Mouse (Mus musculus): ENCODE measurements around the gene Cfap99. TPM values are rescaled to one million over a fixed set of nuclear protein-coding genes. Genes with fewer than 3 reads are reported as not detected.

The Cfap99 gene
- polyA plus RNA-seq, 1 experiment from 2014 or later = 0.08 TPM

DNA sequence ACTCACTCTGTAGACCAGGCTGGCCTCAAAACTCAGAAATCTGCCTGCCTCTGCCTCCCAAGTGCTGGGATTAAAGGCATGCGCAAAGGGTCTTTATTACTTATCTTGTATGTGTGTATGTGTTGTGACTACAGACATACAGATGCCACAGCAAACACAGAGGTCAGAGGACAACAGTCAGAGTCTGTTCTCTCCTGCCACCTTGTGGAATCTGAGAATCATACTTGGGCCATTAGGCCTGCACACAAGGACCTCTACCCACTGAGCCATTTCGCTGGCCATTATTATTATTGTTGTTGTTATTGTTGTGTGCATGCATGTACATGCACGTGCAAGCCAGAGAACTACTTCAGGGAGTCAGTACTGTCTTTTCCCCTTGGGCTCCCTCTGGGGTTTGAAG is 33.2 kb upstream of the Cfap99 start:
- H3K36me3 ChIP-seq = no peaks in the 10 kb centered on the region
- peaks cover 17% of the 10 kb centered on the region for H3K4me1 ChIP-seq (replicated peaks)
- no peak for ATAC-seq (ENCODE audit: insufficient number of reproducible peaks, low FRiP score)
- H3K4me2 ChIP-seq = no peak overlapping the region
- no peak overlapping the region for H3K4me3 ChIP-seq
- 68% methylated on average over 3 of the region's 3 CpGs for WGBS
- H3K9ac ChIP-seq = no peak overlapping the region
- H3K27me3 ChIP-seq (replicated peaks) = peaks cover 4% of the 10 kb centered on the region
- no peaks in the 10 kb centered on the region for H3K9me3 ChIP-seq (replicated peaks)
- H3K27ac ChIP-seq (ENCODE audit: poor library complexity, severe bottlenecking) = no peak overlapping the region

DNA sequence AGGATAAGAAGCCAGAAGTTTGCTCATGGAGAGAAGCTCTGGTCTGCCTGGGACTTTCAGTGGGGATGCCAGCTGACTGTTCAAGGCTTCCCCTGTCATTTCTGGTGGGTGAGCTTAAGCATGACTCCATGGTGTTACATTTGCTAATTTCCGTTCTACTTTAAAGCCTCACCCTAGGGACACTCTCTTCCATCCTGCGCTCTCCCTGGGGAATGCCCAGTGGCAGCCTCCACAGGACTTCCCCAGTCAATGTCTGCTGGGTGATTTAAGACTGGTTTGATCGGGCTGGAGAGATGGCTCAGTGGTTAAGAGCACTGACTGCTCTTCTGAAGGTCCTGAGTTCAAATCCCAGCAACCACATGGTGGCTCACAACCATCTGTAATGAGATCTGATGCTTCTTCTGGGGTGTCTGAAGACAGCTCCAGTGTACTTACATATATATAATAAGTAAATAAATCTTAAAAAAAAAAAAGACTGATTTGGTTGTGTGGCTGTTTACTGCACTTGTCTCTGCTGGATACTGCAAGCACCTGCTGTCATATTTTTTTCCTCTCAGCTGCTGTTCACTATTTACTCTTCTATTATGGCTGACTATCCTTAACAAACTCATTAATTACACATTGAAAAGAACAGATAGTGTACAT is 29.1 kb upstream of the Cfap99 start:
- 61% methylated on average over 3 of the region's 3 CpGs for WGBS

DNA sequence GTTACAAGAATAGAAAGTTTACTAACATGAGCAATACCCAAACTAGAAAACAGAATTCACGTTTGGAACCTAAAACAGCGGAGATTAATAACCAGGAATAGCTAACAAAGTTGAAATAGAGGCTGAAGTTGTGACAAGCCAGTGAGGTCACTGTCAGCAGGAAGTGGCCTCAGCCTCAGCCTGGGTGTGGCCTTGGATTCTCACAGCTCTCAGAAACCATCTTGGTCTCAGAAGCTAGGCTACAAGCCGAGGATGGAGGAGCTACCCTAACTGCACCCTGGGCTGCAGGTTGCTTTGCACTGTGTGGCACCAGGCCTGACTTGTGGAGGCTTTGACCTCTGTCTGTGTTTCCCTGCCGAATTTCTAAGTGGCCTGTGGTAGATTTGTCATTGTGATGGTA is 22.3 kb upstream of the Cfap99 start:
- WGBS = 60% methylated on average over 4 of the region's 4 CpGs
- no peak overlapping the region for H3K9ac ChIP-seq
- no peak overlapping the region for H3K4me2 ChIP-seq
- H3K27ac ChIP-seq (ENCODE audit: poor library complexity, severe bottlenecking) = no peak overlapping the region
- H3K9me3 ChIP-seq (replicated peaks) = no peaks in the 10 kb centered on the region
- ATAC-seq (ENCODE audit: insufficient number of reproducible peaks, low FRiP score) = no peak
- H3K27me3 ChIP-seq (replicated peaks) = no peaks in the 10 kb centered on the region
- H3K4me3 ChIP-seq = no peak overlapping the region
- H3K36me3 ChIP-seq = no peaks in the 10 kb centered on the region
- H3K4me1 ChIP-seq (replicated peaks) = peaks cover 9% of the 10 kb centered on the region

More for the DNA sequence above, 29.1 kb upstream of the Cfap99 start:
- H3K9ac ChIP-seq = no peak overlapping the region
- no peaks in the 10 kb centered on the region for H3K36me3 ChIP-seq
- ATAC-seq (ENCODE audit: insufficient number of reproducible peaks, low FRiP score) = no peak
- no peak overlapping the region for H3K27ac ChIP-seq (ENCODE audit: poor library complexity, severe bottlenecking)
- H3K9me3 ChIP-seq (replicated peaks) = no peaks in the 10 kb centered on the region
- H3K27me3 ChIP-seq (replicated peaks) = peaks cover 4% of the 10 kb centered on the region
- H3K4me3 ChIP-seq = no peak overlapping the region
- no peak overlapping the region for H3K4me2 ChIP-seq
- H3K4me1 ChIP-seq (replicated peaks) = no peaks in the 10 kb centered on the region

DNA sequence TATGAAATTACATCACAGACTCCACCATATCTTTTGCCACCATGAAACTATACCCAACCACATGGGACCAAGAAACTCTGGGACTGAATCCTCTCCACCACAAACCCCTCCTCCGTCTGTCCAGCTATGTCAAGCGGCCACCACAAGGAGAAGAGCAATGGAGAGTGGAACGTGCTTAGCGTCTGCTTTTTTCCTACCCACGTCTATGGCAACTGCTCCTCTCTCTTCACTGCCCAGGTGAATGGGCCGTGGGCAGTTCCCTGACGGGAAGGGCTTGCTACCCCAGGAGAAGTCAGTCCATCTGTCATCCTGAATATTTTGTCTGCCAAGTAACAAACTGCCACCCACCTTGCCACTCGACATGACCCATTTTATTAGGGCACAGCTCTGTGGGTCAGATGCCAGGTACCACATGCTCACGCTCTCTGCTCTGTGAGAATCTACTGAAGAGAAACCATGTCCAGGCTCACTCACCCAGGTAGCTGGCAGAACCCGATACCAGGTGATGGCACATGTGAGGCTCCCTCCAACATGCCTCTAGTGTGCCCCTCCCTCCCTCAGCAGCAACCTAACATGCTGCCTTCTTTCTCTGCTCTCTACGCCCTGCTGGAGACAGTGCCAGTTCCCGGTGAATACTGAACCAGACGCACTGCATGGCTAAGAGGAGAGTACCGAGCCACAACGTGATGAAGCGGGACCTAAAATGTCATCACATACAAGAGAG is 19.0 kb upstream of the Cfap99 start:
- H3K27me3 ChIP-seq (replicated peaks) = no peaks in the 10 kb centered on the region
- H3K9me3 ChIP-seq (replicated peaks) = peaks cover 4% of the 10 kb centered on the region; the same call in 1 of the 2 replicates
- H3K9ac ChIP-seq = no peak overlapping the region
- no peaks in the 10 kb centered on the region for H3K36me3 ChIP-seq
- no peak overlapping the region for H3K27ac ChIP-seq (ENCODE audit: poor library complexity, severe bottlenecking)
- WGBS = 73% methylated on average over 16 of the region's 16 CpGs
- no peak overlapping the region for H3K4me3 ChIP-seq
- H3K4me1 ChIP-seq (replicated peaks) = peaks cover 13% of the 10 kb centered on the region
- no peak for ATAC-seq (ENCODE audit: insufficient number of reproducible peaks, low FRiP score)
- H3K4me2 ChIP-seq = peak overlapping the region; percentile 23; the same call in 1 of the 2 replicates

DNA sequence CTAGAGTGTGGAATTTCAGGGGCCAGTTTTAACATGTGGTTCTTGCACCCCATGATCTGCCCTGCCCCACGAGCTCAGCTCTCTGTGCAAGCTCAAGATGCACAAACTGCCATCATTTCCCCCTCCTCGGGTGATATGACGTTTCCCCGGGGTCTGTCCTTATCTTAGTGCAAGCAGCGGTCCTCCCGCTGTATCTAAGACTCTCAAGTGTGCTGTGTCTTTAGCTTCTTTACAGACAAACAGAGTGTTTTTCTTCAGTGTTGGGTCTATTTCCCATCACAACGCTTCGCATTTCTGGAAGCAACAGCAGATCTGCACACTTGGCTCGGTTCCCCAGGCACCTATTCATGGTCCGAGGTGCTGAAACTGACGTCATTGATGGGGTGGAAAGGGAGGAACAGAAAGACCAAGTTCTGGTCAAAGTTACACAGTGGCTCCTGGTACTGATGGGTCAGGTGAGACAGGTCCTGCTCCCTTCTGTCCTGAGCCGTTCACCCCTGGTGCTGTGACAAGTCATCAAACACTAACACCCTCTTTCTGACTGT is 18.4 kb upstream of the Cfap99 start:
- 24% methylated on average over 12 of the region's 12 CpGs for WGBS
- H3K9me3 ChIP-seq (replicated peaks) = peaks cover 4% of the 10 kb centered on the region; the same call in 1 of the 2 replicates
- no peaks in the 10 kb centered on the region for H3K36me3 ChIP-seq
- H3K4me1 ChIP-seq (replicated peaks) = peaks cover 13% of the 10 kb centered on the region
- H3K27me3 ChIP-seq (replicated peaks) = no peaks in the 10 kb centered on the region
- H3K4me2 ChIP-seq = peak overlapping the region; percentile 23; the same call in 1 of the 2 replicates
- ATAC-seq (ENCODE audit: insufficient number of reproducible peaks, low FRiP score) = no peak
- no peak overlapping the region for H3K27ac ChIP-seq (ENCODE audit: poor library complexity, severe bottlenecking)
- H3K9ac ChIP-seq = no peak overlapping the region
- H3K4me3 ChIP-seq = no peak overlapping the region

DNA sequence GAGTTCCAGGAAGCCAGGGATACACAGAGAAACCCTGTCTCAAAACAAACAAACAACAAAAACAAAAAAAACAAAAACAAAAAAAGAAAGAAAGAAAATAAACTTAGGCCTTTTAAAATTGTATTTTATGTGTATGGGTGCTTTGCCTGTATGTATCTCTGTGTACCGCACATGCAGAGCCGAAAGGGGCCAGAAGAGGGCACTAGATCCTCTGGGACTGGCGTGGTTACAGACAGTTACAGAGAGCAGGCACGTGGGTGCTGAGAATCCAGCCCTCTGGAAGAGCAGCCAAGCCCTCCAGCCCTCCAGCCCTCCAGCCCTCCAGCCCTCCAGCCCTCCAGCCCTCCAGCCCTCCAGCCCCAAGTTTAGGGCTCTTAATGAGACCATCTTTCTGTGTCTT is 16.7 kb upstream of the Cfap99 start:
- H3K9ac ChIP-seq = no peak overlapping the region
- ATAC-seq (ENCODE audit: insufficient number of reproducible peaks, low FRiP score) = no peak
- no peak overlapping the region for H3K4me3 ChIP-seq
- H3K27ac ChIP-seq (ENCODE audit: poor library complexity, severe bottlenecking) = no peak overlapping the region
- no peaks in the 10 kb centered on the region for H3K27me3 ChIP-seq (replicated peaks)
- no peaks in the 10 kb centered on the region for H3K36me3 ChIP-seq
- H3K9me3 ChIP-seq (replicated peaks) = peaks cover 4% of the 10 kb centered on the region; the same call in 1 of the 2 replicates
- H3K4me2 ChIP-seq = no peak overlapping the region
- WGBS = 20% methylated on average over 4 of the region's 4 CpGs
- peaks cover 13% of the 10 kb centered on the region for H3K4me1 ChIP-seq (replicated peaks)

DNA sequence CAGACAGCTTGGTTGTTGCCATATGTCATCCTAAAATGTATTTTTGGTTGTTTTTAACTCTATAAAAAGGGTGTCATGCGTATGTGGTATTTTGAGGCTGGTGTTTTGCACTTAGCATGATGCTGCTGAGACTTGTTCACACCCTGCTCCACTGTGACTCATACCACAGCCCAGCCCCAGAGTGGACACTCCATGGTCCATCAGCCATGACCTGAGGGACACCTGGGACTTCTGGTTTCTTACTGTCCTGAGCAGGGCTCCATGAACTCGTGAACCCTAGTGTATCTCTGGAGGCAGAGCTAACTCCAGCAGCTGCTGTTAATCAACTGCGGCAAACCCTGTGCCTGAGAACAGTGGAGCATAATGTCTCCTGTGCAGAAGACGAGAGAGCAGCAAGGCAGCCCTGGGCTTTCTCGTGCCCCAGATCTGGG is 15.1 kb upstream of the Cfap99 start:
- peaks cover 4% of the 10 kb centered on the region; the same call in 1 of the 2 replicates for H3K9me3 ChIP-seq (replicated peaks)
- H3K4me2 ChIP-seq = no peak overlapping the region
- H3K27ac ChIP-seq (ENCODE audit: poor library complexity, severe bottlenecking) = no peak overlapping the region
- H3K4me1 ChIP-seq (replicated peaks) = peaks cover 13% of the 10 kb centered on the region
- no peaks in the 10 kb centered on the region for H3K27me3 ChIP-seq (replicated peaks)
- H3K9ac ChIP-seq = no peak overlapping the region
- no peak overlapping the region for H3K4me3 ChIP-seq
- ATAC-seq (ENCODE audit: insufficient number of reproducible peaks, low FRiP score) = no peak
- 60% methylated on average over 5 of the region's 5 CpGs for whole genome bisulfite sequencing
- H3K36me3 ChIP-seq = no peaks in the 10 kb centered on the region

DNA sequence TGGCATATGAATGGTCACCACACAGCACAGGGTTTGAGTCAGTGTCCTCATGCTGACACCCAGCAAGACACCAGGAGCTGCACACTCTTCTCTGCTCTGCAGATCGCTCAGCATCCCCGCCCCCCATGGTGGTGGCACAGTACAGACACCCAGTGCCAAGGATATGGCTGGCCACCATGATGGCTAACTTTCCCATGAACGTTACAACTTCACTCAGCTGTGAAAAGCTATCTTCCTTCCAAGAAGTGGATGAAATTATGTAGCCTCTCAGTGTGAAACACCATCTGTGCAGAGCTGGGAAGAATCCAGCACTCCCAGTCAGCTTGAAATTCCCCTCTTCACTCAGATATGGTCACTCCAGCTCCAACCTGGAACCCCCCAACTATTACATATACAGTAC is 14.1 kb upstream of the Cfap99 start:
- H3K4me2 ChIP-seq = no peak overlapping the region
- no peak overlapping the region for H3K27ac ChIP-seq (ENCODE audit: poor library complexity, severe bottlenecking)
- ATAC-seq (ENCODE audit: insufficient number of reproducible peaks, low FRiP score) = no peak
- H3K9ac ChIP-seq = no peak overlapping the region
- WGBS = 82% methylated on average over 3 of the region's 3 CpGs
- peaks cover 4% of the 10 kb centered on the region; the same call in 1 of the 2 replicates for H3K9me3 ChIP-seq (replicated peaks)
- no peaks in the 10 kb centered on the region for H3K36me3 ChIP-seq
- no peak overlapping the region for H3K4me3 ChIP-seq
- peaks cover 18% of the 10 kb centered on the region for H3K4me1 ChIP-seq (replicated peaks)
- H3K27me3 ChIP-seq (replicated peaks) = no peaks in the 10 kb centered on the region

DNA sequence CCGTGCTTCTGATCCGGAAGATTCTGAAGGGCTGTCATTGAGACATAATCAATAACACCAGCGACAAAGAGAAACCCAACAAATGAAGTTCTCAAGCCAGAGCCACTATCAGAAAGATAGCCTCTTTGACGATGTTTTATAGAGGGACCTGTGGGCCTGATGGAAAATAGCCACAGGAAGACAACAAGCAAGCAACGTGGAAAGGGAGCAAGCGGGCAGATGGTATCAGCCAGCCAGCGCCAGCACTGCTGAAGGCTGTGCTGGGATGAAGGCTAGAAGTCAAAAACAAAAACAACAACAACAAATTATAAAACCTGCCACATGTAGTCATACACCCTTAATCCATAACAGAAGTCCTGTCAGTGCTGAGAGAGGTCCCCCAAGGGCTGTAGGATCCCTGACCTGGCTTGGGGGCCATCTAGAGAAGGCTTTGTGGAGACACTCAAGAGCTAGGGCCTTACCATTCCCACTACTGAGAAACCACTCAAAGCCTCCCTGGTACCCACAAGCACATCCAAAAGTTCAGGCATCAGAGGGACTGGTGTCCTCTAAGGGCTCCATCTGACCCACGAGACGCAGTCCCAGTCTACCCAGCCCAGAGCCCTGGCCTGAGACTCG is 13.6 kb upstream of the Cfap99 start:
- ATAC-seq (ENCODE audit: insufficient number of reproducible peaks, low FRiP score) = no peak

DNA sequence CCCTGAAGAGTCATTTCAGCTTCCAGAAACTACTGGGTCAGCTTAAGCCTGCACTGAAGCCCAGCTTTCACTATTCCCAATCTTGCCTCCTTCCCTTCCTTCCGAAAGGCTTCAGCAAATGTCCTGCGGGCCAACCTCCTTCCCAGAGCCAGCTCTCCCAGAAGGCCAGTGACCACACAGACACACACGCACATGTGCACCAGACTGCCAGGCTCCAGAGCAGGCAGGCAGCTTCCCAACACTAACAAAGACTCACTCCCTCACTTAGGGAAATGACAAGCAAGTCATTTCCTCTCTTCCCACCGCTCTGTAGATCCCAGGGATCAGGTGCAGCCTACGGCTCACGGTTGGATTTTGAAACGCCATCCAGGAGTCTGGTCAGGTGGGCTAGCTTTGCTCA is 12.2 kb upstream of the Cfap99 start:
- 0 out of 2 replicates have a peak, but pooled peaks have one; percentile 52 for ATAC-seq (ENCODE audit: insufficient number of reproducible peaks, low FRiP score)
- 69% methylated on average over 7 of the region's 7 CpGs for WGBS
- Histone ChIP-seq H3K4me2 (no peak overlapping the region), H3K4me3 (no peak overlapping the region), H3K36me3 (no peaks in the 10 kb centered on the region), H3K9ac (no peak overlapping the region), H3K27ac (ENCODE audit: poor library complexity, severe bottlenecking) (no peak overlapping the region), H3K27me3 (replicated peaks) (0 out of 2 replicates have a peak, but pooled peaks cover 4% of the 10 kb centered on the region), H3K4me1 (replicated peaks) (peaks cover 14% of the 10 kb centered on the region), H3K9me3 (replicated peaks) (peaks cover 4% of the 10 kb centered on the region; the same call in 1 of the 2 replicates)

More for the DNA sequence above, 13.6 kb upstream of the Cfap99 start:
- no peak overlapping the region for H3K4me2 ChIP-seq
- H3K4me1 ChIP-seq (replicated peaks) = peaks cover 14% of the 10 kb centered on the region
- H3K9me3 ChIP-seq (replicated peaks) = peaks cover 4% of the 10 kb centered on the region; the same call in 1 of the 2 replicates
- no peaks in the 10 kb centered on the region for H3K36me3 ChIP-seq
- 81% methylated on average over 10 of the region's 10 CpGs for WGBS
- H3K4me3 ChIP-seq = no peak overlapping the region
- H3K27ac ChIP-seq (ENCODE audit: poor library complexity, severe bottlenecking) = no peak overlapping the region
- 0 out of 2 replicates have a peak, but pooled peaks cover under 1% of the 10 kb centered on the region for H3K27me3 ChIP-seq (replicated peaks)
- H3K9ac ChIP-seq = no peak overlapping the region

DNA sequence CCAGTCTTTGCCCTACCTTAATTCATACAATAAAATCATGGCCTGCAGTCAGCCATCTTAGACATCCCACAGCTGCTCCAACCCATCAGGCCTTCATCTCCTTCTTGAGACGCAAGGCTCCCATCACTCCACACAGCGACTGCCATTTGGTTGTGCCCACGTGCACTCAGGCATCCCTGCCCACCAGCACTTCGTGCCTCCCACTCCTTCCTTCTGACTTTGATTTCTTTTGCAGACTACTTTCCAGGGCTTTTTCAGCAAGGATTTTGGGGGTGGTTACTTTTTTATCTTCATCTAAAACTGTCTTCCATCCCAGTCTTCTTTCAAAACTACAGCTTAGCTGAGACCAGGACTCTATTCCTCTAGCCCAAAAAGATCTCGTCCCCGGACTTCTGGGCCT is 11.7 kb upstream of the Cfap99 start:
- 69% methylated on average over 6 of the region's 6 CpGs for WGBS

More for the DNA sequence above, 11.7 kb upstream of the Cfap99 start:
- Histone ChIP-seq H3K9me3 (replicated peaks) (peaks cover 3% of the 10 kb centered on the region; the same call in 1 of the 2 replicates), H3K36me3 (no peaks in the 10 kb centered on the region), H3K27me3 (replicated peaks) (0 out of 2 replicates have a peak, but pooled peaks cover 4% of the 10 kb centered on the region), H3K27ac (ENCODE audit: poor library complexity, severe bottlenecking) (no peak overlapping the region), H3K9ac (no peak overlapping the region), H3K4me1 (replicated peaks) (peaks cover 18% of the 10 kb centered on the region), H3K4me2 (no peak overlapping the region), H3K4me3 (no peak overlapping the region)
- ATAC-seq (ENCODE audit: insufficient number of reproducible peaks, low FRiP score) = no peak
